Mouse (Mus musculus): ENCODE measurements around the gene Paf1.
A peak's percentile ranks its signal among the peaks of the same experiment; 100 is the strongest.

Gene Paf1

DNA sequence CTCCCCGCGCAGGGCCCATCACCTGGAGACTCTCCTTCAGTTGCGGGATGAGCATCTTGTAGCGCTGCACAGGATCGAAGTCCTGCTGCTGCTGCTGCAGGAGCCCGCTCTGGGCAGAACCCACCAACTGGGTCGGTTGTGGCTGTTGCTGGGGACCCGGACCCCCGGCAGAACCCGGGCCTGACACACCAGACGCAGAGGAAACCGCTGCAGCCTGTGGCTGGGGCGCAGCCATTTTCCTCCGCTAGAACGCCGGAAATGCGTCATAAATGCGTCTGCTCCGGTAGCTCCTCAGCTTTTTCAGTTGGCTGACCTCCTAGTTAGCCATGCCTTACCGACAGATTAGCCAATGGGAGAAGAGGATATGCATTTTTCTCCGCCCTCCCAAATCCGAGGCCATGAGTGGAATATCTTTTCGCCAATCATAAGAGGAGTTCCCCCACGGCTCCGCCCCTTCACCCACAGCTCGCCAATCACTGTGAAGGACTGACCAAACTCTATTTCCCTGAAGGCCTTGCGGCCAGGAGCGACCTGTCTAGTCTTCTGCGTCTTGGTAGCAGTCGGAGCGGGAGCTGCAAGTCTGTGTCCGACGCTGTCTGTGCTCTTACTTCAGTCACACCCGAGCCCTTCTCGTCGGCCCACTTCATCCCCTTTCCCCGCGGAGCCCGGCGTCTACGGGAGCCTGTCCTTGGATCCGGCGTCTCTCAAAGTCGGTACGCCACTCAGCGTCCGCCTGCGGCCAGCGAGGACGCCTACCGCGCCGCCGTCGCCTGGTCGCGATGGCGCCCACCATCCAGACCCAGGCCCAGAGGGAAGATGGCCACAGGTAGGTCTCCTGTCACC is at the start of gene Paf1, which contains the start of gene Med29:
Gene Paf1 (plus strand): TSS at position 523 of the 843 bp plus-strand sequence.
Gene Med29 (minus strand): TSS at position 280 of the 843 bp plus-strand sequence.
- peak; percentile 99 for DNase-seq

- DNase-seq: no peak
Measured at GRCm38 (mm10) chr7:28344637-28345036, 48.1 kb upstream of the Paf1 start.

- DNase-seq: no peak
Measured at GRCm38 (mm10) chr7:28347746-28348145, 45.0 kb upstream of the Paf1 start.

GRCm38 (mm10) chr7:28348601-28349000 is 44.1 kb upstream of the Paf1 start:
- DNase-seq: no peak

- DNase-seq: peak; percentile 96
Measured at GRCm38 (mm10) chr7:28350155-28350883, 42.4 kb upstream of the Paf1 start, which contains the start of gene Rps16. Rps16 (plus strand) TSS chr7:28350652.

DNA sequence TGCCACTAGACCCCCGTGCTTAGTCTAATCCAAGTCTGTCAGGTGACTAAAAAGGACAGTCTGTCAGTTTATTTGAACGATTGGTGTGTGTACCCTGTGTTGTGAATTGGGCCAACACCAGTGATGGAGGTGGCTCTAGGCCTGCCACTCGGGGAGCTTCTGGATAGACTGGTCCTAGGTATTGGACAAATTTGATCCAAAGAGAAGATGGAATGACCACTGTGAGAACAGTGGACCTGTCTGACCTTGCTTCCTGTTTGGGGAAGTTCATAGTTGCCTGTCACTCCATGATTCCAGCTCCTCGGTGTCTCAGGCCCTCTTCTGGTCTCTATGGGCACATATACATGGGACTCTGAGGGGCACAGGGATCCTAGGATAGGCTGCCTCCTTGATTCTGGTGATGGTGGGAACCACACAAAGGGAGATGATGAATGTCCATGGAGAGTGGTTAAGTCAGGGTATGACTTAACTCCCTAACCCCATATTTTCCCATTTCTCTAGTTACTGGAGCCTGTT is 41.0 kb upstream of the Paf1 start:
- DNase-seq: no peak

- DNase-seq: no peak
Measured at GRCm38 (mm10) chr7:28353267-28353666, 39.5 kb upstream of the Paf1 start.

GRCm38 (mm10) chr7:28354113-28354581 is 38.6 kb upstream of the Paf1 start:
- no peak for DNase-seq

- no peak for DNase-seq
Measured at GRCm38 (mm10) chr7:28354596-28354995, 38.2 kb upstream of the Paf1 start.

DNA sequence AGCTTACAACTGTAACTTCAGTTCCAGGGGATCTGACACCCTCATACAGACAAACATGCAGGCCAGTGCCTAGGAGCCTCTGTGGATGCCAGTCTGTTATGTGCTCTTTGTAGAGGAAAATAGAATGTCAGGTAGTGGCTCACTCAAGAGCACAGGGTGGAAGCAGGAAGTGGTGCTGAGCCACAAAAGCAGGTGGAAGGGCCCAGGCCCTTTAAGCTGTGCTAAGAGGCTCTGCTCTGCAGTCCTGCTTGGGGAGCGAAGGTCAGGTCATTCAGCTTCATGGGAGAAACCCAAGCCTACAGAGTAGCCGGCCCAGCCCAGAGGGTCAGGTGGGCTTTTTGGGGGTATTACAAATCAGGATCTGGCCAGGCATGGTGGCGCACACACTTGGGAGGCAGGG is 37.5 kb upstream of the Paf1 start:
- DNase-seq: no peak

GRCm38 (mm10) chr7:28356981-28357380 is 35.8 kb upstream of the Paf1 start:
- DNase-seq: no peak

GRCm38 (mm10) chr7:28357984-28358383 is 34.8 kb upstream of the Paf1 start:
- DNase-seq: no peak

DNA sequence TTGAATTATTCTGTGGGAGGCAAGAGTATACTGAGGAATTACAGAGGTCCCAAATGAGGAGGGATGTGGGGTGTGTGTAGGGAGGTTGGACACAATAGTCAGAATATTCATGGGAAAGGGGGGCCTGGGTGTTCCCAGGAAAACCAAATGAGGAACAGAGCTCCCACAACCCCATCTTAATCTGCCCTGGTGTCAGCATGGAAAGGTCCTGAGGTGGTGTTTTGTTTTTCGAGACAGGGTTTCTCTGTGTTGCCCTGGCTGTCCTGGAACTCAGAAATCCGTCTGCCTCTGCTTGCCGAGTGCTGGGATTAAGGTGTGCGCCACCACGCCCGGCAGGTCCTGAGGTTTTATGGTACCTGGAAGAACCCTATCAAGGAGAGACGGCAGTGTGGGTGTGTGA is 34.3 kb upstream of the Paf1 start:
- no peak for DNase-seq

- DNase-seq: no peak
Measured at GRCm38 (mm10) chr7:28359854-28360253, 32.9 kb upstream of the Paf1 start.

- DNase-seq: no peak
Measured at GRCm38 (mm10) chr7:28360291-28360690, 32.5 kb upstream of the Paf1 start.

- DNase-seq: no peak
Measured at GRCm38 (mm10) chr7:28361647-28362341, 31.0 kb upstream of the Paf1 start.

DNA sequence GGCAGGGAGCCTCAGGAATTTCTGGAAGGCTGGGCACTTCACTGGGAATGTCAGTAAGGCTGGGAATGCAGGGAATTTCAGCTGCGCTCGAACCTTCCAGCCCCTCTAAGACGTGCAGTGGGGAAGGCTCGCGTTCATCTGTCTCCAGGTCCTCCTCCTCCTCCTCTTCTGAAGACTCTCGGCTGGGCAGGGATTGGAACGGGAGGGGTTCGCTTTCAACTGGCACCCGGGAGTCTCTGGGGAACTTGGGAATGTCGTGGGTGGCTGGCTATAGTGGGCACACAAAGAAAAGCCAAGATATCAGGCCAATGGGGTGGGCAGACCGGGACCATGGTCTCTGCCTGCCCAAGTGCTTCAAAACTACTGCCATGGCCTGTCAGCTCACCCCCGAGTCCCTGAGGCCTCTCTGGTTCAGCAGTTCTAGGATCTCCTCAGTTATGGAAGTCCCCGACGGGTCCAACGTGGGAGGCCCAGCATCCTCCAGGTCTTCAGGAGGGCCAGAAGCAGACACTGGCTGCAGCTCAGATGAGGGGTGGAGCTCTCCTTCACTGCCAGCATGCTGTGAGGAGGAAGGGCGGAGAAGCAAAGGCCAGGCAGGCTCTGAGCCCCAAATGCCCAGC is 30.2 kb upstream of the Paf1 start:
- DNase-seq: no peak

- no peak for DNase-seq
Measured at GRCm38 (mm10) chr7:28367663-28368275, 25.0 kb upstream of the Paf1 start.

- DNase-seq: no peak
Measured at GRCm38 (mm10) chr7:28368276-28368920, 24.4 kb upstream of the Paf1 start.

DNA sequence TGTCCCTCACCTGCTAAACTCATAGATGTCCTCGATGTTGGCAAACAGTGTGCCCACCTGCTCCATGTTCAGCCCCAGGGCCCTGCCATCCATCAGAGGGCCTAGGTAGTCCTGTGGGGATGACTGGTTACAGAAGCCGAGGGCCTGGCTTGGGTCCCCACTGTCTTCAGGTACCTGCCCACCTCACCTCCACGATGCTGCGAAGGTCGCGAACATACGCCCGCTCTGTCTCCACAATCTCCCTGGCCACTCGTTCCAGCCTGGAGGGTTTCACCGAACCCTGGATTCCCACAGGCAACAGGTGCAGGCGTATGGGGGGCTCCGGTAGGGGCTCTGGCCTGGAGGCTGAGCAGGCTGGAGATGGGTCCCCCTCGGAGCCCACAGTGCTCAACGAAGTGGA is 22.7 kb upstream of the Paf1 start:
- no peak for DNase-seq

GRCm38 (mm10) chr7:28370977-28371513 is 21.7 kb upstream of the Paf1 start:
- DNase-seq: no peak

Measured in layer of hippocampus, adult 9-11 months (tissue).